Mouse (Mus musculus) heart, adult 9 months (tissue): ENCODE data around the gene Sh3bp4.

Source experiments
- DNase-seq, 2 experiments: peaks; one replicate each; pipeline ENCODE4 v3.0.0; 2022; ENCODE audit warnings: low spot score in 2 of 2

The Sh3bp4 gene

DNA sequence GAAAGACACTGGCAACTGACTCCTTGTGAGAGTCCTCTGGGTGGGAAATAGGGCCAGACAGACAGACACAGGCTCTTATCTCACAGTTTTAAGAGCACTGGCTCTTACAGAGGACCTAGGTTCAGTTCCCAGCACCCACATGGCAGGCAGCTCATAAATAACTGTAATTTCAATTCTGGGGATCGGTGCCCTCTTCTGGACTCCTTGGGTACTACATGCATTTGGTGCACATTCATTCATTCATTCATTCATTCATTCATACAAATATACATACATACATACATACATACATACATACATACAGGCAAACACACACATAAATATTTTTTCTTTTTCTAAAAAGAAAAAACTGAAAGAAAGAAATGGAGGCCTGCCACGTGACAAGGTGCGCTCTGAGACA lies 56.9 kb downstream of the Sh3bp4 start:
- DNase-seq: no peak

DNA sequence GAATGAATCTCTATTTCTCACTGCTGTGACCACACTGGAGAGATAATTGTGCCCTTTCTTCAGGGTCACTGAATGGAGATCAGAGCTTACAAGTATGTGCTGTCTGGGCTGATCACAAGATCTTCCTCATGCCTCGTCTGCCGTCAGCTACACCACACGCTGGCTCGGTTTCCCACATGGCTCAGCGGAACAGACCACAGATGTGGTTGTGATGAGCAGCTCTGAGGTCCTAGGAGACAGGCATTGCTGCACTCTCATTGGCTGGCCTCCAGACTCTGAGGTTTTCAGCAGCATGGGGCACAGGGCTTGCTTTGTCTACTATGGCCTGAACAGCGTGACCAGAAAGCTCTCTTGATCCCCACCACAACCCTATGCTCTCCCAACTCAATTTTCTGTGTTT lies 60.2 kb downstream of the Sh3bp4 start:
- no peak for DNase-seq

DNA sequence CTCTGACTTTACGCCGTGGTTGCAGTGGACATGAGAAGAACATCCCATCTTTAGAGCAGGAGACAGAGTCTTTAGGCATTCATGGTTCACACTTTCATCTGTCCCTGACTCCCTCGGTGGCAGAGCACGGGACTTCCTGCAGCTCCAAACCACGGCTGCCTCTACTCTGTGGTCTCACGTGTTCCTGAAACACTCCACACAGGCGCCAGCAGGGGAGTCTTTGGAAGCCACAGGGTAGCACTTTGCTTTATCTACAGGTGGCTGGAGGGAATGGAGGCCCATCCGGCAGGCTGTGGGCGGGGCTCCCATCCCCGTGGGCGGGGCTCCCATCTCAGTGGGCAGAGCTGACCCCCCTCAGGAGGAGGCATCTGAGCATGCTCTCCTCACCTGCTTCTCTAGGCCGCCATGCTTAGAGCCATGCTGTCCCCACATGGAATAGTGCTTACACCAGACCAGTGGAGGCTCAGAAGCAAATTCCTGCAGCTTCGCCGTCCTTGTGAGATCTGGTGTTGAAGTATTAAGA lies 60.9 kb downstream of the Sh3bp4 start:
- no peak for DNase-seq

DNA sequence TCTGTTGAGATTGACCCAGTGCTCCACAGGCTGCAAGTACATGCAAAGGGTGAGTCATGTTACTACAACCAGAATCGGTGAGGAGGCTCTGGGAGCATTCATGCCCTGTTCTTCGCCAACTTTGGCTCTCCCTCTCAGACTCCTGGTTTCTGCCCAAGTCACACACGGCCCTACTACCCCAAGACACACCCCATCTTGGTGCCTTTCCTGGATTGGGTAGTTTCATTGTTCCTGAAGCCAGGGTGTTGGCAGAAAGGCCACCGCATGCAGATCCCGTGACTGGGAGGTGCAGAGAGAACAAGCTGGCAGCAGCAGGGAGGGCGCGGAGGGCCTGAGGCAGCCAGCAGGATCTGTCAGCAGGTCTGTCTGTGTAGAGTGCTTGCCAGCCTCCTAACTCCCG lies 61.5 kb downstream of the Sh3bp4 start:
- DNase-seq: peak; percentile 75 to 82

DNA sequence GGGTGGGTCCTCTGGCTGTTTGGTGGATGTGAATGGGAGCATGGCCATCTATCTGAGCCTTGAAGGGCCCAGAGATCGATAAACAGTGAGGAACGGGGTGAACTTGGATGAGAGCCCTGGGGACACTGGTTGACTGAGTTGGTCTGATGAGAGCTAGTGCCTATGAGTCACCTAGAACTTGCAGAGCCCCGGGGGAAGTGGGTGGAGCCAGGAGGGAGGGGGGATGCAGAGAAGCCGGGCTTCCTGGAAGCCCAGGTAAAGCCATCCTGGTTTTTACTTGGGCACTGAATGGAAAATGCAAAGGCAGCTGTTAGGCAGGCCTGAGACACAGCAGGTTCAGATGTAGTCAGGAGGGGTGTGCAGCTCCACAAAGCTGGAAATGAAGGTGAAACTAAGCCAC lies 63.1 kb downstream of the Sh3bp4 start:
- peak in 1 of 2 experiments; percentile 37 for DNase-seq

DNA sequence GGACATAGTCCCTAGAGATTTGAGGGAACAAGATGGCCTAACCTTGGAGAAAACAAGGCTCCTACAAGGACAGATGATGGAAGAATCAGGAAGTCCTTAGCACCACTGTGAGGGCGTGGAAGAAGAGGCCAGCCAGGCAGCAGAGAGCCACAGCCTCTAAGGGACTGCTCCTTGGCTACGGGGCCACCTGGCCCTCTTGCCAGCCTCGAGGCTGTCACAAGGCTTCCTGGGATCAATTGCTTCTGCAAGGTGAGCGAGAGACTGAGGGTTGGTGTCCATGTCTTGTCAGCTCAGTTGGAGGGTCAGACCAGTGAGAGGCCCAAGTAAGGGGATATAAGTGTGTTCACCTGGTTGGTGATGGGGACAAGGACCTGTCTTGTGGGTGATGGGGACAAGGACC lies 63.5 kb downstream of the Sh3bp4 start:
- DNase-seq: no peak

DNA sequence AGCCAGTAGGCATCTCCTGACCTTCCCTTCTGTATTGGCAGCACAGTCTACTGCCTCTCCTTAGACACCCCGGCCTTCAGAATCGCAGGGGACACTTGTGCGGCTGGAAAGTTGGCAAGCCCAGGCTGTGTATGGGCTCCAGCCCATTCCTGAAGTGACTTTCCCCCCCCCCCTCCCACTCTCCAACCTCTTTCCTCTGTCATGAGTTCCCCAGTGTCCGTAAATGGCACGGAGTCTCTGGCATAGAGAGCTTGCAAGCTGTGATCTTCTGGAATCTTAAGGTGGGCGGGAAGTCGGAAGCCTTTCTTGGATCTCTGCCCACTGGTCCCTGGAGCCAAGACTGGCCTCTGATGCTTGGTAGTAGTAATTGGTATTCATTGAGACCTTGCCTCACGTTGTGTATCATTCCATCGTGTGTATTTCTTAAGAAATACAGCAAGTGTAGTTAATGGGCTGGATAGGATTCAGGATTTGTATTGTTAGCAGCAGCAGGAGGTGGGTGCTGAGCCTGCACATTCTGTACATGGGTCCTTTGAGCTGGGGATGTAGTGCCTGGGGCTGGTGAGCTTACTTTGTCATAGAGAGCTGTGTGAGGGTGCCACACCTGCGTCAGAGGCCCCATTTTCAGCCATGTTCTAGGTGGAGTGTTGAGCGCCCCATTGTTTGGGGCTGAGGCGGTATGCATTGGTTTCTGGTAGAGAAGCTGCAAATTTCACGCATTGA lies 66.0 kb downstream of the Sh3bp4 start:
- peak; percentile 72 for DNase-seq

DNA sequence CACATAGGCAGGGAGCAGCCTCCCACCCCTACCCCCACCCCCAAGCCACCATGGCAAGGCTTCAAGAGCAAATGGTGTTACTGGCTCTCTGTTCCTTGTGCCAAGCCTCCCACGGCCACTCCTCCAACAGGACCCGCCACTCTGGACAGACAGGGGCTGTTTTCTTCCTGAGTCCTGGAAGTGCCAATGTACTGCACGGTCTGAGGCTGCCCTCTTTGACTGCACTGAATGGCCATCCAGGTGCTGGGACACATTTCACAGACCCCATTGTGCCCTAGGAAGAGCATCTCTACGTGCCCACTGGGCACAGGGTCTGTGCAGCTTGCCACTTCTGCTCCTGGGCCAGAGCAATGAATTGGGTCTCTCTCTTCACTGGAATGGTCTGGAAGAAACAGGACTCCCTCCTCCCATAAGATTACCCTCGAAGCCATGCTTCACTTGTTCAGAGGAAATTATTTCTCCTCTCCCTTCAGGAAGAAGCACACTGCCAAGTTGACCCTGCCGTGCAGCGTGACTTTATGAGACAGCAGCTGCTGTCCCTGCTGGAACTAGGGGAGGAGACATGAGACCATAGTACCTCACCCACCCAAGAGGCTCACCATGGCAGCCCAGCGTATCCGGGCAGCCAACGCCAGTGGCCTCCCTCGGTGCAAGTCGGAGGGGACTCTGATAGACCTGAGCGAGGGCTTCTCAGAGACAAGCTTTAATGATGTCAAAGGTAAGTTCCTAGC lies 67.0 kb downstream of the Sh3bp4 start:
- no peak for DNase-seq

DNA sequence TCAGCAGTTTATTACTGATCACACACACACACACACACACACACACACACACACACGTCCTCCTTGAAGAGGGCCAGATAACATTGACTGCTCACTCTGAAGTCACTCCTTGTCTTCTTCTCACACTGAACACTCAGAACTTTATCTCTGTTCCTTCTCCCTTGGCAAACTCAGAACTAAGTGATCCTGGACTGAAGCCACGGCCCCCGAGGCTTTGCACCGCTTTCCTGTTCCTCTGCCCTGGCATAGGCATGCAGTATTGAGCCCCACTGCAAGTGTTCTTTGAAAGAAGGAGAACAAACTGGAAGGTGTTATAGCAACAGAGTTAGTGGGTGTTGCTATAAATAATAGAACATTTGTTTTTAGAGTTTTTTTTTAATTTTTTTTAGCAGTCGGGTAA lies 68.1 kb downstream of the Sh3bp4 start:
- DNase-seq: no peak

DNA sequence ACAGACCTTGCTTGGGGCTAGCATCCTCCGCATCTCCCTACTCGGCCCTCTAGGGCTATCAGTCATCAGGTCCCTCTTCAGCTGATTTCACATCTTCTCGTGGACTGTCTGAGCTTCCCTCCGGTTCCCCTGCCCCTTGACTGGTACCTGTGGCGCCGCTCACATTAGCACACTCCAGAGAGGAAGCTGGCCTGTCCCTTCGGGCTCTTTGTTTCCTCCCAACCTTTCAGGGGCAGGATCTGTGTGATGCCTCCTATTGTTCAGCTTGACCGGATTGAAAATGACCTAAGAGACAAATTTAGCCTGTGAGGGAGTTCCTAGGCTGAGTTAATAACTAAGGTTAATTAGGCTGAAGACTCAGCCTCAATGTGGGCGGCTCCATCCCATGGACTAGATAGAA lies 69.9 kb downstream of the Sh3bp4 start:
- DNase-seq: peak in 1 of 2 experiments; percentile 52

DNA sequence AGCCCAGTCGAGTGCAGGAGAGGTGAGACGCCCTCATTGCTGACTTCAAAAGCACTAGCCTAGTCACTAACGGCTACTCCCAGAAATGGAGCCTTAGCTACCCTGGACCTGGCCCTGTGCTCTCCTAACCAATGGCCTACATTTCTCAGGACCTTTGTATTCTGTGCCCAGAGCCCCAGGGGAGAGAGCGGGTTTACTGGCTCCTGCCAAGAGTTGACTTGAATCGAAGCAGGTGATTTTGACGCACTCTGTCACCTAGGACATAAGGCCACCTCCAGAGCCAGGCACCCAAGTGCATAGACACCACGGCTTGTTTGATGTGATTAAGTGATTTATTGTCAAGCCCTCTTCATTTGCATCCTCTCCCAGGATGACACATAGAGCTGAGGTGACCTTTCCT lies 80.9 kb downstream of the Sh3bp4 start:
- no peak for DNase-seq

DNA sequence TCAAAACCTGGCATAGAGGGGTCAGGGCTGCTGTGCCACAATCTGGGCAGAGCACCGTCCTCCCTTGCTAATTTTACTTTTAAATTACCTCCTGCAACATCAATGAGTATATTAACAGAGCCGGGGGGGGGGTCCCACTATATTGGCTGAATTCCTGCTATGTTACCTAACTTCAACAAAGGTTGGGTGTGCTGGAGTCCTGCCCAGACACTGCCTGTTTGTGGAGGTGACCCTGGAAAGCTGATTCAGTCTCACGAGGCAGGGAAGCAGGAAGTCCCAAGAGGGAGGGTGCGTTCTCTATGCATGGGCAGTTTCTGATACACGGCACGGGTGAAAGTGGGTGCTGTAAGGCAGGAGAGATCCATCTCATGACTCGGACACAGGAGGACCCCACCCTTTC lies 82.4 kb downstream of the Sh3bp4 start:
- DNase-seq: no peak

DNA sequence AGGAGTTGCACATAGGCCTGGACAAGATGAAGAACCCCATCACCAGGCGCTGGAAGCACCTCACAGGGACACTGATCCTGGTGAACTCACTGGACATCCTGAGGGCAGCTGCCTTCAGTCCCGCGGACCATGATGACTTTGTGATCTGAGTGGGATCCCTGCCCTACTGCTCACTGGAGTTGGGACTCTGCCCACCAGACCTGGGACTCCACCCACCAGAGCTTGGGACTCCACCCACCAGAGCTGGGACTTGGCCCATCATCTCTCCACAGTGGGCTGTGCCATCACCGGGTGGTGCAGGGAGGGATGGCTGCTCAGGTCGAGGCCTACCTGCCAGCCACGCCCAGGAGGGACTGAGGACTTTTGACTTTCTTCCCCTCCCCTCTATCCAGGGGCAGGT lies 83.0 kb downstream of the Sh3bp4 start:
- no peak for DNase-seq

DNA sequence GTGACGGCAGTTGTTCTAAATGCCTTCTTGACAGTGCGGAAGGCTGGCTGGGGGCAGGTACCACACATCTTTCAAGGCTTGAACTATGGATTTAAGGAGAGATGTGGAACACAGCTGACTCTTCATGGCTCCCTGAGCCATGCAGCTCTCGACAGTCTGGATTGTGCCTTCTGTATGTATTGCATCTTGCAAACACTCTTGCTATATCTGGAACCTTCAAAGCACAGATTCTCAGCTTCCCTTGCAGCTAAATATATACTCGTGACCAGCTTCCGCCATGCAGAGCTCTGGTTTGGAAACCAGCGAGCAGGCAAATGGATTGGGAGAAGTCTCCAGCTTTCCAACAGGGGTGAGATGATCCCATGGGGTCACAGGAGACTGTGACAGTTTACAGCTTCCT lies 93.3 kb downstream of the Sh3bp4 start:
- no peak for DNase-seq

DNA sequence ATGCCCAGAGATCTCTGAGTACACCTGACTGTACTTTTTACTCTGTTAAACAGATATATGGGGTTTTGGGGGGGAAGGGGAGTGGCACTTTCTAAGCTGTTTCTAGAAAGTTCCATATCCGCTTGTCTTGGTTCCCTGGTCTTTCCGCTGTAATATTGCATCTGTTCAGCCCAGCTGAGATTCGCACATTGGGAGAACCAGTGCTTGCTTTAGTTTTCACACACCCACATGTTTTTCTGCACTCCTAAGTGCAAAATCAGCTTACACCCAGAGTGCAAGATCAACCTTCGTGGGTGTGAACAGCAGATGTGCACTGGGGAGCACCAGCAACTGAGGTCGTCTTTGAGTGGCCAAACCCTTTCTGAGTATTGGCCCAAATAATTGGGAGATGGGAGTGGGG lies 94.1 kb downstream of the Sh3bp4 start:
- DNase-seq: no peak

DNA sequence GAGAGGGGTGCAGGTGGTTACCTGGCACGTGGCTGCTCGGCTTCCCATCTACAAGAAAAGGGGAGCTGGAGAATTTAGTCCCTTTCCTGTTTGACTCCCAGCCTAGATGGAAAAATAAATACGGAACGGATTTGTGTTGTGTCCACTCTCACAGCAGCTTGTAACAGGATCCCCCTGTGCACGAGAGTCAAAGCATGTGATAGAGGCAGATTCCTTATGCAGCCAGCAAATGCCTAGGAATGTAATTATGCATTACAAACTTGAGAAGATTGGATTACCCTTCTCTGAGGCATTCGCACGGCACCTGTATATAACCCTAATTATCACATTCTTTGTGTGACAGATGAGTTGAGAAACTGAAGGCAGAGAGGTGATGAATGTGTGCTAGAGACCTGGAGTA lies 94.5 kb downstream of the Sh3bp4 start:
- DNase-seq: no peak

DNA sequence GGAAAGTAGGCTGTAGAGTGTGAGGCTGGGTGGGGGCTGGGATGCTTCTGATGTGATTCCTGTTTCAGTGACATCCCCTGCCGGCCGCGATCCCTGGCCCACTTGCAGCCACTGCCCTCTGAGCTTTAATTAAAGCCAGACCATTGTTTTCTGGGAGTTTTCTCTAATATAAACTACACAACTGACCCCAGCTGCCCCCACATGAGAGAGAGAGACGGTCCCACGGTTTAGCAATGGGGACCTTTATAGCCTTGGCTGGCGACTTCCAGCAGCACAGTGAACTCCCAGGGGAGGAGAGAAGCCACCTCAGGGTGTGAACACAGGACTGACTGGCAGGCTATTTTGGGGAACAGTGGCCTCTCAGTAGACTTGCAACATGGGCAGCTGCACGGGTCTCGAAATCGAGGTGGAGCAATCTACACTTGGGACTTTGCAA lies 96.6 kb downstream of the Sh3bp4 start:
- DNase-seq: peak in 1 of 2 experiments; percentile 21

DNA sequence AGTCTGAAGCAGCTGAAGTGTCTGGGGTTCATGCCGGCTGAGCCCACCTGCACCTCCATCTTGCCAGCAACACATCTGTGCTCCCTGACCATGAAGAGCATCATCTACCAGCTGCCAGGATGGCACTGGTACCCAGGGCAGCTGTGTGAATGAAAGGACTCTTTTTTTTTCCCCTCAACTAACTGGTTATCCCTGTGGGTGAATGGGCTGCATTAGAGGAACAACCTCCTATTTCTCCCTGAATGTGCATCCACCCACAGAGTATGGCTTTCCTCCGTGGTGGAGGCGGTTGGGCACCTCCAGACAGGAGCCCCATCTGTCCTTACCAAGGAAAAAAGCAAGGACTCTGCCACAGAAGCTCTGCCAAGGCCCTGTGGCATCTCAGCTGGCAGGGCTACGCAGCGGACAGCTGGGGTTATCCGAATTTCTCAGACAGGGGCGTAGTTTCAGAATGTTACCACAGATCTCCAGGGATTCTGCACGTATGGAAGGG lies 101.1 kb downstream of the Sh3bp4 start:
- DNase-seq: no peak

DNA sequence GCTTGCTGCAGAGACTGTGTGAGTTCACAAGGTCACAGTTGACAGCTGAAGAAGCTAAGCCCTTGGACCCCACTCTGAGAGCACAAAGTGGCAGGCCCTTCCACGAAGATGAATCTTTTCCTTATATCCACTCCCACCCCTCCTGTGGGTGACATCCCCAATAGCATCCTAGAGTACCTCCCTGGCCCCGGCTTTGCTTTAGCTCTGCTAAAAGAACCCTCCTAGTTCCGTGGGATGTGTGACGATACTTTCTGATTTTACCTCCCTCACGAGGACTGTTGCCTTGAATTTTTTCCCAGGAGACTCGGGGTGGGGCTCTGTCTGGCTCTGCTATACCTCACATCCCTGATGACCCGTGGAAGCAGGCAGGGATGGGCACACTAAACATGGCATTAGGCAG lies 104.4 kb downstream of the Sh3bp4 start:
- no peak for DNase-seq

DNA sequence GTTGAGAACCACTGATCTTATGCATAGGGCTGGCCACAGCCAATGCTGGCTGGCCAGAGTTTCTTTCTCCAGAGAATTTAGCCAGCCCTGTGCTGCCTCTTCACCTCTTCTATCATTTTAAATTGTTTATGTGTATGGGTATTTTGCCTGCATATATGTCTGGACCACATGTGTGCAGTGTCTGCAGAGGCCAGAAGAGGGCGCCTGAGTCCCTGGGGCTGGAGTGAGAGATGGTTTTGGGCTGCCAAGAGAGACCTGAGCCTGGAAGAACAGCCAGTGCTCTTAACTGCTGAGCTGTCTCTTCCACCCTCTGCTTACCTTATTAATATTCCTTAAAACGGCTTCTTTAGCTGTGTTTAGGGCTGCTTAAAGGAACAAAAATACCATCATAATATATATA lies 105.1 kb downstream of the Sh3bp4 start:
- no peak for DNase-seq

DNA sequence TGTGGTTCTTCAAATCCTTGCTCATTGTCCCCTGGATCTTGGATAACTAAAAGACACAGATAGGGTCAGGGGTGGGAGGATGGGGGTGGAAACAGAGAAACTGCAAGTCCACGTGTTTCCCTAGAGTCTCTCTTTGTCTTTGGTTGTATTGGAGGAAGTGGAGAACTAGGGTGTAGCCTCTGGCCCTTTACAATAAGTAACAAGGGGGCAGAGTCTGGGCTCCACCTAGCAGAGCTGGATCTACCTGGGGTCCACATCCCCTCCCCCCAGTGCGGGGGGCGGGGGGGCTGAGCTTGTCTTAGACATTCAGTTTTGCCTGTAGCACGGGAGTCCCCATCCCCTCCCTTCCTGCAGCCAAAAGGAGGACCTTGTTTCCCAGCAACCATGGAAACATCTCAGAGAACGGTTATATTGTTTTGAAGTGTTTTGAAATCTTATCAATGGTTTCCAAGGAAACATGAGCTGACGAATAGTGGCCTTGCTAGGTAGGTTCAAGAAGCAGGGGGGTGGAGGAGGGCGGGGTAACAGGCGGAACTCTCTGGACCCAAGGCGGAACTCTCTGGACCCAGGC lies 113.1 kb downstream of the Sh3bp4 start:
- peak; percentile 76 to 80 for DNase-seq

DNA sequence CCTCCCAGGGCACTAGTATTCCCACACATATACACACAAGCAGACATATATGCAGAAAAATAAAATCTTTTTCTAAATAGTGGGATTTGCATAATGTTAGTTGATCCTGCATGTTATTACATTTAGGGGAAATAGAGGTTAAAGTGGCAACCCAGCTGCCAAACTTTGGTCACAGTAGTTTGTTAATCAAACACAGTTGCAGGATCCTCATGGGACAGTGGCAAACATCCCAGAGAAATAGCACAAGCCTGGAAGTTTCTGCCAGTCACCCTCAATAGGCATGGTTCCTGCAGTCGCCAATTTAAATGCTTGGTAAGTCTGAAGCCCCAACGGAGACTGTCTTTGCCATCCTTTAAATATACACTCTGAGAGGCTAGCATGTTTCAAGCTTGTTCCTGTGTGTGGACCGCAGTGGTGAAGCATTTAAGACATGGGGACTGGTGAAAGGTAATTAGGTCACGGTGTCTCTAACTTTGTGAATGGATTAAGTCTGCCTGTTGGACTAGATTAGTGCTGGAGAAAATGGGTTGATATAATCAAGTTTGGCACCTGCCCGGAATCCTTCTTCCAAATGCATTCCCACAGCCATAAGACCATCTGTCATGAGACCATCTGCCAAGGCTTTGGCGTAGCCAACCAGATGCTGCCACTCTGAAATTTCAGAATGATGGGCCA lies 114.0 kb downstream of the Sh3bp4 start:
- no peak for DNase-seq
